Mouse (Mus musculus) CD4-positive naive resting alpha-beta T cell, adult 76 days (primary cell): ENCODE measurements around the gene Ifi204. TPM values are rescaled to one million over a fixed set of nuclear protein-coding genes. Genes with fewer than 3 reads are reported as not detected.

Experiments used
- total RNA-seq: library from RNA; stranded (reverse); gene quantifications from one replicate; pipeline ENCODE4 v1.2.4, GENCODE M21; 2023

The Ifi204 gene
- total RNA-seq, result 4.5 TPM

DNA sequence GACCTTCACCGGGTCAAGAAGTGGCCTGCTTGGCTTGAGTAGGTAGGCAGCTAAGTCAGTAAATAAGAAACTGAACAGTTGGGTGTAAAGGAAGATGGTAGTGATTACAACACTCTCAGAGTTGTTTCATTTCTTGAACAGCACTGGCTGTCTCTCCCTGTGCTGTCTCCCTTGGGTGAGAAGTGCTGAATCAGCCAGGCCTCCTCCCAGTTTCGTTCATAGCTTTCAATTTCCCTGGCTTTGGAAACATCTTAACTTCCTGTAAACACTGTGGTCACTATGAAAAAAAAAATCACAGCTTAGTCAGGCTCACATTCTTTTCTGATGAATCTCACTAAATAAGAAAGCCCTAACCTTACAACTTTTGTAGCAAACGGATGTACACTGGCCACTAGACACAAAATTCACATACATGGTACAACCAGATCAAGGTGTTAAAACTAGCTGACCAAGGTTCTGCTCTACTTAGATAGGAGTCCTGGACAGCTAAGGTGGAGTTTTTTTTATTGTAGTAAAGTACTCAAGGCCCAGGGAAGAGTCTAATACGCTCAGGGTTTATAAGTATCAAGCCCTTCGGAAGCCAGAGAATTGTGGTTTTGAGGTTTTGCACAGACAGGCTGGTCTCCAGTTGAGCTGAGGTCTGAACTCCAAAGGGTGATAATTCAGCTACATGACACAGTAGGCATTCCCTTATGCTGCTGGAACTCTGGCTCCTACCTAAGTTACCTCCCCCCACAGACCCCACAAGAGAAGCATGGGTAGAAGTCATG lies at the start of gene Ifi204:
TSS of gene Ifi204 (minus strand) at position 96 of the 770 bp plus-strand sequence.

DNA sequence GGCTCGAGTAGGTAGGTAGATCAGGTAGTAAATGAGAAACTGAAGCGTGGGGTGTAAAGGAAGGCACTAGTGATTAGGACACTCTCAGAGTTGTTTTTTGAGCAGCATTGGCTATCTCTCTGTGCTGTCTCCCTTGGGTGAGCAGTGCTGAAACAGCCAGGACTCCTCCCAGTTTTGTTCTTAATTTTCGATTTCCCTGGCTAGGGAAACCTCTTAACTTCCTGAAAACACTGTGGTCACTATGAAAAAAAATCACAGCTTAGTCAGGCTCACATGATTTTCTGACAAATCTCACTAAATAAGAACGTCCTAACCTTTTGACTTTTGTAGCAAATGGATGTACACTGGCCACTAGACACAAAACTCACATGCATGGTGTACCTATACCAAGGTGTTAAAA lies 25.1 kb downstream of the Ifi204 start, which contains the start of gene Ifi207:
TSS of gene Ifi207 (minus strand) at position 92 of the 400 bp plus-strand sequence.

Other genes starting within 250 kb of the Ifi204 start
- 23.0 TPM for gene Ifi214, start 231.0 kb downstream of the Ifi204 start, total RNA-seq
- 148 TPM for gene Ifi213, start 167.7 kb downstream of the Ifi204 start, total RNA-seq
- 92.8 TPM for gene Ifi209, start 136.0 kb downstream of the Ifi204 start, total RNA-seq
- 94.9 TPM for gene Ifi208, start 93.3 kb downstream of the Ifi204 start, total RNA-seq
- gene Ifi207, start 25.2 kb downstream of the Ifi204 start, total RNA-seq, result 1.3 TPM
- gene Ifi211, start 146.1 kb upstream of the Ifi204 start, total RNA-seq, result not detected
- gene Mndal, start 175.5 kb upstream of the Ifi204 start, total RNA-seq, result 294 TPM
- 154 TPM for gene Ifi203, start 175.7 kb upstream of the Ifi204 start, total RNA-seq
- gene Ifi202b, start 215.8 kb upstream of the Ifi204 start, total RNA-seq, result not detected